Mouse (Mus musculus) CH12.LX (cell line): ENCODE measurements around the gene Epha6.

Source experiments
- CTCF ChIP-seq, 2 experiments: IDR thresholded peaks in 1 of 2; conservative IDR thresholded peaks in 1 of 2; 2 replicates each; pipeline ENCODE4 v1.5.1; 2011 to 2012; ENCODE audit warnings: low read depth in 2 of 2, low read length in 2 of 2, improper control_type of control experiment in 1 of 2, inconsistent platforms in 1 of 2, mild to moderate bottlenecking in 1 of 2, moderate library complexity in 1 of 2
- MAFK ChIP-seq: IDR thresholded peaks from 2 replicates; pipeline ENCODE4 v1.6.1; 2011; ENCODE audit warnings: low read length, improper control_type of control experiment; ENCODE audit not compliant: insufficient replicate concordance
- MEF2A ChIP-seq: IDR thresholded peaks from 2 replicates; pipeline ENCODE4 v1.6.1; 2014; ENCODE audit warnings: low read depth, mild to moderate bottlenecking, inconsistent platforms, low read length, improper control_type of control experiment, borderline replicate concordance
- RCOR1 ChIP-seq: conservative IDR thresholded peaks from 2 replicates; pipeline ENCODE4 v1.6.1; 2012; ENCODE audit warnings: low read depth, mild to moderate bottlenecking, inconsistent platforms, low read length, improper control_type of control experiment
- USF1 ChIP-seq: IDR thresholded peaks from 2 replicates; pipeline ENCODE4 v1.6.1; 2014; ENCODE audit warnings: low read depth, mild to moderate bottlenecking, inconsistent platforms, low read length, improper control_type of control experiment

GRCm38 (mm10) chr16:59836304-59836703, 769.0 kb downstream of the Epha6 start:
- no peak for TF ChIP-seq CTCF (conservative IDR thresholded peaks at IDR 0.05 in 1 of 2, IDR thresholded peaks at IDR 0.05 in 1 of 2; ENCODE audit: low read depth in 2 of 2, low read length in 2 of 2)
- no peak for TF ChIP-seq MAFK
- TF ChIP-seq USF1, result no peak
- no peak for TF ChIP-seq MEF2A
- no peak for TF ChIP-seq RCOR1
